In genomic region chr16:31290751-31291365, GRCm38 (mm10) we compare ENCODE assay signal across 7 mouse cellular contexts. TPM values are rescaled to one million over a fixed set of nuclear protein-coding genes. Genes with fewer than 3 reads are reported as not detected.
DNase-seq lines count a peak whose midpoint lies in the region; TF ChIP-seq lines count a peak whose summit lies in the region.

No protein-coding gene starts in this region.

- H3K4me3 ChIP-seq in bone marrow macrophage, adult 2 months (ENCODE audit: insufficient read depth, low read length) = peak overlapping the region; percentile 54

- H3K4me1 ChIP-seq in bone marrow macrophage, adult 2 months (ENCODE audit: control insufficient read depth, insufficient read depth, low read length) = peaks cover 48% of the 10 kb centered on the region

- H3K27ac ChIP-seq in bone marrow macrophage, adult 2 months (ENCODE audit: insufficient read depth, low read depth, low read length) = peak overlapping the region; percentile 97

- TF ChIP-seq CTCF in bone marrow macrophage, adult 2 months (IDR thresholded peaks at IDR 0.05; ENCODE audit: low read depth, low read length) = no peak

- peak; percentile 61 for DNase-seq in MN1 (ENCODE audit: low spot score)
- peak; percentile 80 for DNase-seq in heart, postnatal 10 days
- DNase-seq in lung, postnatal 14 days = peak; percentile 59
- DNase-seq in cerebellum, postnatal 10 days = no peak
- no peak for DNase-seq in cerebellum, postnatal 4 days (ENCODE audit: low spot score in 2 of 2)
- no peak for DNase-seq in cerebellum, postnatal 14 days

- TF ChIP-seq POLR2A in bone marrow macrophage, adult 2 months (IDR thresholded peaks at IDR 0.05; ENCODE audit: borderline replicate concordance, low read depth, low read length) = no peak

- intact Hi-C loops in heart, postnatal 10 days (cut with DNase I) = loop anchor here (2.0 kb wide), 1 partner anchor 14 kb away; no protein-coding TSS in a partner anchor

RNA-seq across cellular contexts. Expression of gene Ppp1r2, which starts 15.8 kb away (rescaled TPM):
- polyA plus RNA-seq in bone marrow macrophage, adult 2 months (2012; ENCODE audit: insufficient read depth, insufficient read length, missing spikeins) = 45.4 and 57.8 TPM in 2 replicates
- total RNA-seq in heart, postnatal 10 days (2021) = 100 to 1,000 TPM; 113 to 125 TPM

RNA-seq across cellular contexts. Expression of gene Apod, which starts 23.8 kb away (rescaled TPM):
- 0.60 TPM in 1 of 2 replicates, not detected in the other for polyA plus RNA-seq in bone marrow macrophage, adult 2 months (2012; ENCODE audit: insufficient read depth, insufficient read length, missing spikeins)
- total RNA-seq in heart, postnatal 10 days (2021) = 1 to 10 TPM in 1 of 2 experiments, under 1 TPM in 1; 0.91 to 1.1 TPM

Comparison
In these comparisons a context has a peak if more than half of its experiments do, and no peak if none do; other contexts are left out.
1. DNase-seq: peak in MN1 (single experiment), heart, postnatal 10 days (2 of 2) and lung, postnatal 14 days (single experiment); none in cerebellum, postnatal 10 days (0 of 2), cerebellum, postnatal 4 days (0 of 2) and cerebellum, postnatal 14 days (0 of 2).